Mouse (Mus musculus) olfactory bulb, adult 2 months (tissue): ENCODE measurements around the gene Gm21954. TPM values are rescaled to one million over a fixed set of nuclear protein-coding genes. Genes with fewer than 3 reads are reported as not detected.

ENCODE experiments used
- H3K27ac ChIP-seq: fragments of 200-500 bp; 2 replicates; pipeline ENCODE4 v1.5.1; 2012; ENCODE audit warnings: low read depth, low read length; ENCODE audit not compliant: insufficient read depth
- H3K4me1 ChIP-seq: fragments of 200-500 bp; 2 replicates; pipeline ENCODE4 v1.6.1; 2012; ENCODE audit warnings: low read length; ENCODE audit not compliant: control insufficient read depth, insufficient read depth
- H3K4me3 ChIP-seq: fragments of 200-500 bp; 2 replicates; pipeline ENCODE4 v1.5.1; 2012; ENCODE audit warnings: mild to moderate bottlenecking, low read depth, low read length, moderate library complexity; ENCODE audit not compliant: insufficient read depth
- CTCF ChIP-seq: fragments of 200-500 bp; IDR thresholded peaks from 2 replicates; pipeline ENCODE4 v1.5.1; 2012; ENCODE audit warnings: low read depth, mild to moderate bottlenecking, low read length, moderate library complexity; ENCODE audit not compliant: insufficient read depth
- POLR2A ChIP-seq: fragments of 200-500 bp; IDR thresholded peaks from 2 replicates; pipeline ENCODE4 v1.6.1; 2012; ENCODE audit warnings: mild to moderate bottlenecking, low read depth, low read length, moderate library complexity; ENCODE audit not compliant: insufficient read depth
- WGBS: fragments of 180-500 bp; shearing (Covaris S2); methylation state at CpG from one replicate; pipeline ENCODE4 v1.1.7; 2018; 5-methylcytosine and 5-hydroxymethylcytosine counted together
- polyA plus RNA-seq: library from polyadenylated mRNA; stranded (reverse); fragments of >200 nt; gene quantifications from 2 replicates; pipeline ENCODE4 v1.2.4, GENCODE M21; 2012; ENCODE audit warnings: low replicate concordance; ENCODE audit not compliant: missing spikeins, insufficient read depth, insufficient read length

The Gm21954 gene
- polyA plus RNA-seq, 1 experiment = not detected

- 36% methylated on average over 9 of the region's 9 CpGs for WGBS
- H3K27ac ChIP-seq = peak overlapping the region; percentile 79
- H3K4me1 ChIP-seq = peaks cover 3% of the 10 kb centered on the region; the same call in 1 of the 2 replicates
- H3K4me3 ChIP-seq = peak overlapping the region; percentile 32
- TF ChIP-seq POLR2A (no peak), CTCF (no peak)
Measured at GRCm38 (mm10) chr3:55466348-55466747, 5.7 kb downstream of the Gm21954 start.

- peak overlapping the region; percentile 32 for H3K4me3 ChIP-seq
- 33% methylated on average over 8 of the region's 8 CpGs for WGBS
Measured at GRCm38 (mm10) chr3:55465785-55466184, 6.2 kb downstream of the Gm21954 start.

GRCm38 (mm10) chr3:55464226-55464625 lies 7.8 kb downstream of the Gm21954 start:
- Histone ChIP-seq H3K4me1 (peaks cover 3% of the 10 kb centered on the region; the same call in 1 of the 2 replicates), H3K27ac (peak overlapping the region; percentile 62), H3K4me3 (no peak overlapping the region)
- WGBS = 23% methylated on average over 3 of the region's 3 CpGs
- TF ChIP-seq POLR2A = no peak
- TF ChIP-seq CTCF = no peak

More at GRCm38 (mm10) chr3:55465785-55466184, 6.2 kb downstream of the Gm21954 start:
- Histone ChIP-seq H3K27ac (peak overlapping the region; percentile 79), H3K4me1 (peaks cover 3% of the 10 kb centered on the region; the same call in 1 of the 2 replicates)
- TF ChIP-seq CTCF = no peak
- TF ChIP-seq POLR2A = no peak

- Histone ChIP-seq H3K4me3 (peak overlapping the region; percentile 60), H3K27ac (peak overlapping the region; percentile 97), H3K4me1 (0 out of 2 replicates have a peak, but pooled peaks cover 2% of the 10 kb centered on the region)
- WGBS = 30% methylated on average over 4 of the region's 4 CpGs
- TF ChIP-seq CTCF (no peak), POLR2A (no peak)
Measured at GRCm38 (mm10) chr3:55462904-55463668, 8.9 kb downstream of the Gm21954 start.

GRCm38 (mm10) chr3:55461685-55462655 lies 10.0 kb downstream of the Gm21954 start:
- TF ChIP-seq CTCF (no peak), POLR2A (peak; percentile 47; the same call in 1 of the 2 replicates)
- WGBS = under 1% methylated on average over 17 of the region's 17 CpGs
- H3K27ac ChIP-seq = peak overlapping the region; percentile 94
- H3K4me1 ChIP-seq = 0 out of 2 replicates have a peak, but pooled peaks cover 2% of the 10 kb centered on the region
- peak overlapping the region; percentile 48 for H3K4me3 ChIP-seq

- no peak for TF ChIP-seq POLR2A
- no peak for TF ChIP-seq CTCF
- 33% methylated on average over 3 of the region's 3 CpGs for WGBS
- H3K4me1 ChIP-seq = 0 out of 2 replicates have a peak, but pooled peaks cover 2% of the 10 kb centered on the region
- H3K4me3 ChIP-seq = no peak overlapping the region
- H3K27ac ChIP-seq = peak overlapping the region; percentile 74
Measured at GRCm38 (mm10) chr3:55461092-55461491, 10.9 kb downstream of the Gm21954 start.

GRCm38 (mm10) chr3:55452464-55452863 lies 19.5 kb downstream of the Gm21954 start:
- TF ChIP-seq POLR2A (no peak), CTCF (no peak)
- Histone ChIP-seq H3K27ac (no peak overlapping the region), H3K4me1 (peaks cover 9% of the 10 kb centered on the region), H3K4me3 (no peak overlapping the region)
- 98% methylated on average over 2 of the region's 2 CpGs for WGBS

GRCm38 (mm10) chr3:55451877-55452276 lies 20.1 kb downstream of the Gm21954 start:
- H3K4me1 ChIP-seq = peaks cover 9% of the 10 kb centered on the region
- H3K4me3 ChIP-seq = no peak overlapping the region
- WGBS = 72% methylated on average over 3 of the region's 3 CpGs
- H3K27ac ChIP-seq = no peak overlapping the region
- TF ChIP-seq CTCF = no peak
- TF ChIP-seq POLR2A = no peak

GRCm38 (mm10) chr3:55451035-55451434 lies 21.0 kb downstream of the Gm21954 start:
- no peak for TF ChIP-seq CTCF
- no peak for TF ChIP-seq POLR2A
- H3K4me3 ChIP-seq = no peak overlapping the region
- WGBS = 70% methylated on average over 14 of the region's 14 CpGs
- H3K4me1 ChIP-seq = peaks cover 12% of the 10 kb centered on the region
- 0 out of 2 replicates have a peak overlapping the region, but pooled peaks have one; percentile 14 for H3K27ac ChIP-seq
